Mouse (Mus musculus) ES-E14 (cell line): ENCODE results near the gene Zeb2. TPM values are rescaled to one million over a fixed set of nuclear protein-coding genes. Genes with fewer than 3 reads are reported as not detected.

ENCODE experiments used
- DNase-seq: peaks from one replicate; pipeline ENCODE4 v3.0.0-alpha.2; 2013; ENCODE audit warnings: low read depth, low spot score
- H3K27ac ChIP-seq: 2 replicates; pipeline ENCODE4 v1.5.1; 2012; ENCODE audit warnings: low read depth, mild to moderate bottlenecking, low read length, moderate library complexity, mixed read lengths; ENCODE audit not compliant: poor library complexity, insufficient read depth, severe bottlenecking
- H3K36me3 ChIP-seq: 2 replicates; pipeline ENCODE4 v1.6.1; 2012; ENCODE audit warnings: mild to moderate bottlenecking, low read length, moderate library complexity, mixed read lengths; ENCODE audit not compliant: control insufficient read depth, poor library complexity, insufficient read depth, severe bottlenecking
- H3K4me1 ChIP-seq, 2 experiments: fragments of 150-350 bp in 1 of 2; sonication (generic) in 1 of 2; 2 replicates each; pipeline ENCODE4 v1.6.1; 2012; ENCODE audit warnings: low read length in 2 of 2, mild to moderate bottlenecking in 1 of 2, mixed read lengths in 1 of 2; ENCODE audit not compliant: control insufficient read depth in 2 of 2, insufficient read depth in 2 of 2, poor library complexity in 1 of 2
- H3K4me3 ChIP-seq, 2 experiments: fragments of 150-350 bp in 1 of 2; sonication (generic) in 1 of 2; 2 replicates each; pipeline ENCODE4 v1.5.1; 2012; ENCODE audit warnings: low read length in 2 of 2, low read depth in 1 of 2, mild to moderate bottlenecking in 1 of 2, mixed read lengths in 1 of 2; ENCODE audit not compliant: insufficient read depth in 1 of 2, poor library complexity in 1 of 2, severe bottlenecking in 1 of 2
- H3K9ac ChIP-seq: 2 replicates; pipeline ENCODE4 v1.6.1; 2012; ENCODE audit warnings: low read depth, mild to moderate bottlenecking, low read length, mixed read lengths; ENCODE audit not compliant: poor library complexity, insufficient read depth, severe bottlenecking
- H3K9me3 ChIP-seq: fragments of 150-350 bp; sonication (generic); 2 replicates; pipeline ENCODE4 v1.6.1; 2012; ENCODE audit warnings: low read depth, mild to moderate bottlenecking, low read length; ENCODE audit not compliant: control insufficient read depth, insufficient read depth
- CHD2 ChIP-seq: IDR thresholded peaks from 2 replicates; pipeline ENCODE4 v1.6.1; 2014; ENCODE audit warnings: mild to moderate bottlenecking, low read depth, low read length, inconsistent platforms
- HCFC1 ChIP-seq: IDR thresholded peaks from 2 replicates; pipeline ENCODE4 v1.6.1; 2012; ENCODE audit warnings: low read length, inconsistent platforms, borderline replicate concordance; ENCODE audit not compliant: insufficient read depth
- MAFK ChIP-seq: IDR thresholded peaks from 2 replicates; pipeline ENCODE4 v1.6.1; 2014; ENCODE audit warnings: mild to moderate bottlenecking, low read depth, low read length, inconsistent platforms; ENCODE audit not compliant: insufficient read depth
- ZC3H11A ChIP-seq: IDR thresholded peaks from 2 replicates; pipeline ENCODE4 v1.6.1; 2012; ENCODE audit warnings: low read depth, mild to moderate bottlenecking, inconsistent platforms, low read length, borderline replicate concordance
- ZNF384 ChIP-seq: IDR thresholded peaks from 2 replicates; pipeline ENCODE4 v1.6.1; 2012; ENCODE audit warnings: low read depth, low read length, inconsistent platforms
- in situ Hi-C, 2 experiments: fragments of 600-800 bp; cut with MboI; formaldehyde crosslinking; loops; one replicate each; pipeline ENCODE4 v1.15.1; 2025; ENCODE audit warnings: low sequenced_read_pairs in 2 of 2, inconsistent platforms in 1 of 2; ENCODE audit not compliant: unreplicated experiment in 2 of 2
- total RNA-seq: library from RNA; depleted of rRNA; stranded (reverse); fragments of 300-350 nt; gene quantifications from 2 replicates; pipeline ENCODE4 v1.2.3, GENCODE M21; 2012

The Zeb2 gene
- total RNA-seq, 1 experiment = 11.9 TPM

GRCm38 (mm10) chr2:45059599-45059998 is 57.6 kb downstream of the Zeb2 start:
- no peaks in the 10 kb centered on the region for H3K9me3 ChIP-seq
- DNase-seq = no peak
- H3K4me3 ChIP-seq = no peak overlapping the region
- H3K36me3 ChIP-seq = no peaks in the 10 kb centered on the region
- no peaks in the 10 kb centered on the region for H3K4me1 ChIP-seq
- in situ Hi-C loops = no loop called here
- no peak overlapping the region for H3K27ac ChIP-seq
- TF ChIP-seq CHD2 (no peak), MAFK (no peak), ZNF384 (no peak), ZC3H11A (no peak), HCFC1 (no peak)
- no peak overlapping the region for H3K9ac ChIP-seq

GRCm38 (mm10) chr2:45059010-45059409 is 58.2 kb downstream of the Zeb2 start:
- no peak for DNase-seq
- in situ Hi-C loops = no loop called here
- Histone ChIP-seq H3K4me3 (no peak overlapping the region), H3K9ac (no peak overlapping the region), H3K36me3 (no peaks in the 10 kb centered on the region), H3K4me1 (no peaks in the 10 kb centered on the region), H3K27ac (no peak overlapping the region), H3K9me3 (no peaks in the 10 kb centered on the region)
- no peak for TF ChIP-seq MAFK
- no peak for TF ChIP-seq ZNF384
- no peak for TF ChIP-seq CHD2
- TF ChIP-seq HCFC1 = no peak
- no peak for TF ChIP-seq ZC3H11A

GRCm38 (mm10) chr2:45058183-45058582 is 59.0 kb downstream of the Zeb2 start:
- no peak for DNase-seq
- no peaks in the 10 kb centered on the region for H3K4me1 ChIP-seq
- TF ChIP-seq CHD2 = no peak
- H3K9ac ChIP-seq = no peak overlapping the region
- in situ Hi-C loops = no loop called here
- H3K27ac ChIP-seq = no peak overlapping the region
- H3K4me3 ChIP-seq = no peak overlapping the region
- no peaks in the 10 kb centered on the region for H3K36me3 ChIP-seq
- H3K9me3 ChIP-seq = no peaks in the 10 kb centered on the region

GRCm38 (mm10) chr2:45056856-45057562 is 60.2 kb downstream of the Zeb2 start:
- DNase-seq = no peak
- in situ Hi-C loops = no loop called here
- Histone ChIP-seq H3K9ac (no peak overlapping the region), H3K27ac (no peak overlapping the region), H3K4me1 (no peaks in the 10 kb centered on the region), H3K9me3 (no peaks in the 10 kb centered on the region), H3K36me3 (no peaks in the 10 kb centered on the region), H3K4me3 (no peak overlapping the region)
- TF ChIP-seq ZNF384 (no peak), ZC3H11A (no peak), HCFC1 (no peak), CHD2 (no peak), MAFK (no peak)

- Histone ChIP-seq H3K9me3 (no peaks in the 10 kb centered on the region), H3K4me3 (no peak overlapping the region), H3K9ac (no peak overlapping the region), H3K4me1 (no peaks in the 10 kb centered on the region), H3K27ac (no peak overlapping the region), H3K36me3 (no peaks in the 10 kb centered on the region)
- no peak for DNase-seq
- TF ChIP-seq MAFK = no peak
- no peak for TF ChIP-seq ZNF384
- no peak for TF ChIP-seq HCFC1
- TF ChIP-seq ZC3H11A = no peak
- no peak for TF ChIP-seq CHD2
- in situ Hi-C loops = no loop called here
Measured at GRCm38 (mm10) chr2:45055926-45056325, 61.3 kb downstream of the Zeb2 start.
